Mouse (Mus musculus): Measurements from ENCODE around the gene Atat1. TPM values are rescaled to one million over a fixed set of nuclear protein-coding genes. Genes with fewer than 3 reads are reported as not detected.

Gene Atat1
- polyA plus RNA-seq, 1 experiment from 2014 or later = 4.8 TPM

DNA sequence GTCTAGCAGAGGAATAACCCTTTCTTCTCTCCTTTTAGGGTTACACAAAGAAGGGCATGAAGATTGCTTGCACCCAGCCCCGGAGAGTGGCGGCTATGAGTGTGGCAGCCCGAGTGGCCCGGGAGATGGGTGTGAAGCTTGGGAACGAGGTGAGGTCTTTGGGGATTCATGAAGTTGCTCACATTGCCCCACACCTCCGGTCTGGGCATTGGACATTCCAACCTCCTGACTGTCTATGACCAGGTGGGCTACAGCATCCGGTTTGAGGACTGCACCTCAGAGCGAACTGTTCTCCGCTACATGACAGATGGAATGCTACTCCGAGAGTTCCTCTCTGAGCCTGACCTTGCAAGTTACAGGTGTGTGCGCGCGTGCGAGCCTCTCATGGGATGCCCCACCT lies 26.1 kb downstream of the Atat1 start:
- peaks cover 61% of the 10 kb centered on the region for H3K36me3 ChIP-seq (replicated peaks; ENCODE audit: insufficient read depth, low read length)
- H3K4me3 ChIP-seq (ENCODE audit: low read depth, low read length) = no peak overlapping the region

DNA sequence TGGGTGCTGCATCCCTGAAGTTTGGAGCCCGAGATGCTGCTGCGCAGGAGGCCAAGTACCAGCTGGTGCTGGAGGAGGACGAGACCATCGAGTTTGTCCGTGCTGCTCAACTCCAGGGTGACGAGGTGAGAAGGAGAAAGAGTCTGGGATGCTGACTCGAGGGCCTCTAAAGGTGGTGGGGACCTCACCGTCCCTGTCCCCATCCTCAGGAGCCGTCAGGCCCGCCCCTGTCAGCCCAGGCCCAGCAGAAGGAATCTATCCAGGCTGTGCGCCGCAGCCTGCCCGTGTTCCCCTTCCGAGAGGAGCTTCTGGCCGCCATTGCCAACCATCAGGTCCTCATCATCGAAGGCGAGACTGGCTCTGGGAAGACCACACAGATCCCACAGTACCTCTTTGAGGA lies 27.0 kb downstream of the Atat1 start:
- H3K27me3 ChIP-seq (ENCODE audit: insufficient read depth, low read length) = no peaks in the 10 kb centered on the region
- H3K9ac ChIP-seq (replicated peaks) = no peak overlapping the region
- no peak overlapping the region for H3K4me3 ChIP-seq (ENCODE audit: low read depth, low read length)
- peaks cover 12% of the 10 kb centered on the region for H3K4me1 ChIP-seq (ENCODE audit: insufficient read depth)
- TF ChIP-seq CTCF (IDR thresholded peaks at IDR 0.05; ENCODE audit: low read depth) = no peak
- TF ChIP-seq EP300 (IDR thresholded peaks at IDR 0.05; ENCODE audit: low read depth) = no peak
- ATAC-seq (no peak), DNase-seq (no peak)
- H3K27ac ChIP-seq (ENCODE audit: low read depth) = no peak overlapping the region
- WGBS (ENCODE audit: insufficient replicate concordance) = 91% methylated on average over 17 of the region's 17 CpGs
- H3K9me3 ChIP-seq (ENCODE audit: low read length) = no peaks in the 10 kb centered on the region
- peaks cover 55% of the 10 kb centered on the region for H3K36me3 ChIP-seq (replicated peaks; ENCODE audit: insufficient read depth, low read length)
- no peak overlapping the region for H3K4me2 ChIP-seq (ENCODE audit: low read depth, low read length)

More for the DNA sequence above, 26.1 kb downstream of the Atat1 start:
- H3K27me3 ChIP-seq (ENCODE audit: insufficient read depth, low read length) = no peaks in the 10 kb centered on the region
- 93% methylated on average over 14 of the region's 14 CpGs for WGBS (ENCODE audit: insufficient replicate concordance)
- no peak overlapping the region for H3K27ac ChIP-seq (ENCODE audit: low read depth)
- no peak overlapping the region for H3K9ac ChIP-seq (replicated peaks)
- DNase-seq (no peak), ATAC-seq (no peak)
- TF ChIP-seq EP300 (IDR thresholded peaks at IDR 0.05; ENCODE audit: low read depth) = no peak
- no peak for TF ChIP-seq CTCF (IDR thresholded peaks at IDR 0.05; ENCODE audit: low read depth)
- no peak overlapping the region for H3K4me2 ChIP-seq (ENCODE audit: low read depth, low read length)
- peaks cover 12% of the 10 kb centered on the region for H3K4me1 ChIP-seq (ENCODE audit: insufficient read depth)
- H3K9me3 ChIP-seq (ENCODE audit: low read length) = no peaks in the 10 kb centered on the region

DNA sequence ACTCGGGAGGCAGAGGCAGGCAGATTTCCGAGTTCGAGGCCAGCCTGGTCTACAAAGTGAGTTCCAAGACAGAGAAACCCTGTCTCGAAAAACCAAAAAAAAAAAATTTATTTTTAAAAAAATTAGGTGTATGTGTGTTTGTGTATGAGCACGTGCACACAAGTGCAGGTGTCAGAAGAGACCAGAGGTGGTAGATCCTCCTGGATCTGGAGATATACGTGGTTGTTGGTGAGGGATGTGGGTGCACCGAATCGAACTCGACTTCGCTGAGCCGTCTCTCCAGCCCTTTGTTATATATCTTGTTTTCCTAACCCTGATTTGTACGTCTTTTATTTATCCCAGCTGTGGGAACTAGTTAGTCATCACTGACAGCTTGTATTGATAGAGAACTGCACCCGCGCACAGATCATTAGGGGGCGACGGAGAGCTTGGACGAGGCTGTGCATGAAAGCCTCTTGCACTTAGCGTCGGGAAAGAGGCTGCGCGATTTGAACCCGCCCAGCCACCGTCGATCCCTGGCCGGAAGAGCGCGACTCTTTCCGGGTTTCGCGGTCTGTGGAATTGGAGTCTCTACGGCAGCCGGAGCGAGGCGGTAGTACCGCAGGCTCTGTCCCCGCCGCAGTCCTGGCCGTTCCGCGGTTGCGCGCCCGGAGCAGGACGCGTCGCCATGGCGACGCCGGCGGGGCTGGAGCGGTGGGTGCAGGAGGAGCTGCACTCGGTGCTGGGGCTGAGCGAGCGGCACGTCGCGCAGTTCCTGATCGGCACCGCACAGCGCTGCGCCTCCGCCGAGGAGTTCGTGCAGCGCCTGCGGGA lies 30.4 kb downstream of the Atat1 start, which contains the start of gene Dhx16:
TSS of gene Dhx16 (plus strand) at position 575 of the 813 bp plus-strand sequence.
- H3K4me2 ChIP-seq (ENCODE audit: low read depth, low read length) = peak within 1 kb of the TSS; percentile 90
- no peaks in the 10 kb centered on the region for H3K27me3 ChIP-seq (ENCODE audit: insufficient read depth, low read length)
- peaks cover 37% of the 10 kb centered on the region for H3K36me3 ChIP-seq (replicated peaks; ENCODE audit: insufficient read depth, low read length)
- no peaks in the 10 kb centered on the region for H3K9me3 ChIP-seq (ENCODE audit: low read length)
- H3K4me3 ChIP-seq (ENCODE audit: low read depth, low read length) = peak within 1 kb of the TSS; percentile 94
- WGBS (ENCODE audit: insufficient replicate concordance) = 6% methylated on average over 66 of the region's 66 CpGs
- TF ChIP-seq EP300 (IDR thresholded peaks at IDR 0.05; ENCODE audit: low read depth) (peak; percentile 53; the same call in 1 of the 2 replicates), CTCF (IDR thresholded peaks at IDR 0.05; ENCODE audit: low read depth) (peak; percentile 95)
- H3K4me1 ChIP-seq (ENCODE audit: insufficient read depth) = peaks cover 12% of the 10 kb centered on the region
- peak within 1 kb of the TSS; percentile 94 for H3K9ac ChIP-seq (replicated peaks)
- DNase-seq (peak; percentile 97), ATAC-seq (peak; percentile 96)
- peak within 1 kb of the TSS; percentile 83 for H3K27ac ChIP-seq (ENCODE audit: low read depth)

DNA sequence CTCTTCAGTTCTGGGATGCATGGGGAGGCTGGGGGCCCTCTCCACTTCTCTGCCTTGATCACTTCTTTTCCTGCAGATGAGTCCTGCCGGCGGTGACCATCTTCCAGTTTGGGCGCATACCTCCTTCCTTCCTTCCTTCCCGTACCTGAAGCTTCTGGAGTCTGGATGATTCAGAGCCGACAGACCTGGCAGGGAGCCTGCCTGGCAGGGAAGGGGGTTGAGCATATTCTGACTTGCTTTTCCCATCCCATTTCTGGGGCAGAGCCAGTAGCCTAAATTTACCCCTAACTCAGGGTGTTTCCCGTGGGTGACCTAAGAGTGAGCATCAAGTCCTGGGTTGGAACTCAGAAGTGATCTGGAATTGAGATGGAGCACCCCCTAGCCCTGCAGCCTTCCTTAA lies 35.2 kb downstream of the Atat1 start:
- Histone ChIP-seq H3K4me3 (ENCODE audit: low read depth, low read length) (no peak overlapping the region), H3K27me3 (ENCODE audit: insufficient read depth, low read length) (no peaks in the 10 kb centered on the region), H3K9me3 (ENCODE audit: low read length) (no peaks in the 10 kb centered on the region), H3K27ac (ENCODE audit: low read depth) (no peak overlapping the region), H3K36me3 (replicated peaks; ENCODE audit: insufficient read depth, low read length) (peaks cover 16% of the 10 kb centered on the region), H3K4me2 (ENCODE audit: low read depth, low read length) (no peak overlapping the region), H3K9ac (replicated peaks) (no peak overlapping the region), H3K4me1 (ENCODE audit: insufficient read depth) (peaks cover 15% of the 10 kb centered on the region)
- ATAC-seq (no peak), DNase-seq (no peak)
- TF ChIP-seq EP300 (IDR thresholded peaks at IDR 0.05; ENCODE audit: low read depth) = no peak
- TF ChIP-seq CTCF (IDR thresholded peaks at IDR 0.05; ENCODE audit: low read depth) = no peak
- WGBS (ENCODE audit: insufficient replicate concordance) = 79% methylated on average over 6 of the region's 6 CpGs

DNA sequence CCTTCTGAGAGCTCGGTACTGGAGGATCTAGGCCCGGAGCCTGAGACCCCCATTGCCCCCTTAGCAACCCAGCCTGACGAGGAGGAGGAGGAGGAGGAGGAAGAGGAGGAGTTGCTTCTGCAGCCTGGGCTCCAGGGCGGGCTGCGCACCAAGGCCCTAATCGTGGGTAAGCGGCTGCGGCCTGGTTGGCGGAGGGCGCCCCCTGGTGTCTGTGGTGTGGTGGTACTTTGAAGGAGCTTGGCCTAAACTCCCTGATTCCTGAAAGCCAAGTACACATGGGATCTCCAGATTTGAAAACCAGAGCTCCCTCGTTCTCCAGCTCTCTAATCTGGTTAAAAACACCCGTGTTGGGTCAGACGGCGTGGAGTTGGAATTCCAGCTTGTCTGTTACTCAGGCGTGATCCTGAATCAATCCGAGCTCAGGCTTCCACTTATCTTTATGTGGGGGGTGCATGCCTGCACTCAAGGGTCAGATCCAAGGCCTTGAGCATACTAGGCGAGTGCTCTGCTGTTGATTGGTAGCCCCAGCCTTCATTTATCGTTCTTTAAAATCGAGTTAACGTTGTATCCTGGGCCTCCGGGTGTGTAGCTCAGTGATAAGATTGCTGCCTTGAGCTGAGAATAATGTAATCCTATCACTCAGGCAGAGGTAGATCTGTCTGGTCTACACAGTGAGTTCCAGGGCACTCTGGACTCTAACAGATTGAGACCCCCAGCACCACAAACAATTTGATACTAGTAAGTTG lies 35.9 kb downstream of the Atat1 start:
- peak; percentile 95 for DNase-seq
- H3K27ac ChIP-seq (ENCODE audit: low read depth) = no peak overlapping the region
- peak; percentile 98 for TF ChIP-seq CTCF (IDR thresholded peaks at IDR 0.05; ENCODE audit: low read depth)
- no peak for TF ChIP-seq EP300 (IDR thresholded peaks at IDR 0.05; ENCODE audit: low read depth)
- H3K36me3 ChIP-seq (replicated peaks; ENCODE audit: insufficient read depth, low read length) = peaks cover 16% of the 10 kb centered on the region
- no peak overlapping the region for H3K4me3 ChIP-seq (ENCODE audit: low read depth, low read length)
- H3K4me2 ChIP-seq (ENCODE audit: low read depth, low read length) = peak overlapping the region; percentile 2; the same call in 1 of the 2 replicates
- H3K27me3 ChIP-seq (ENCODE audit: insufficient read depth, low read length) = no peaks in the 10 kb centered on the region
- H3K9me3 ChIP-seq (ENCODE audit: low read length) = no peaks in the 10 kb centered on the region
- ATAC-seq = peak; percentile 43
- 22% methylated on average over 21 of the region's 21 CpGs for WGBS (ENCODE audit: insufficient replicate concordance)
- H3K4me1 ChIP-seq (ENCODE audit: insufficient read depth) = peaks cover 19% of the 10 kb centered on the region
- no peak overlapping the region for H3K9ac ChIP-seq (replicated peaks)
